Mouse (Mus musculus): ENCODE measurements around the gene Oas3.
A peak's percentile ranks its signal among the peaks of the same experiment; 100 is the strongest.

The Oas3 gene

DNA sequence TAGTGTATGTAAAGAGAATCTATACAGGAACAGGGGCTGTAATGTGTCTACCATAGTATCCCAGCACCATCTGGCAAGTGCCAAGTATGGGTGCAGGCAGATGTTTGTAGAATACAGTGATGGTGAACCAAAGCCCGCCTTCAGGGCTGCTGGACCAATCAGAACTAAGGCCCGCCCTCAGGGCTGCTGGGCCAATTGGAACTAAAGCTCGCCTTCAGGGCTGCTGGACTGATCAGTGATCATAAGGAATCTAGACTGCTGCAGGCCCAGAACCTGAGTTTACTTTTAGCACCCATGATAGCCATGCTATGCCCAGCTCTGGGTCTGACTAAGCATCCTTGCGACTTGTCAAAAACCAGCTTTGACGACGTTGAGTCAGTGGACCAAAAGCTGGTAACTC lies 15.6 kb downstream of the Oas3 start:
- no peak for ATAC-seq (ENCODE audit: insufficient number of reproducible peaks, low FRiP score, low TSS enrichment)

GRCm38 (mm10) chr5:120754215-120754614 lies 23.2 kb downstream of the Oas3 start:
- ATAC-seq (ENCODE audit: insufficient number of reproducible peaks, low FRiP score, low TSS enrichment) = no peak

- ATAC-seq (ENCODE audit: insufficient number of reproducible peaks, low FRiP score, low TSS enrichment) = no peak
These were observed 24.7 kb downstream of the Oas3 start for GRCm38 (mm10) chr5:120752786-120753185.

GRCm38 (mm10) chr5:120751206-120751605 lies 26.3 kb downstream of the Oas3 start:
- no peak for ATAC-seq (ENCODE audit: insufficient number of reproducible peaks, low FRiP score, low TSS enrichment)

DNA sequence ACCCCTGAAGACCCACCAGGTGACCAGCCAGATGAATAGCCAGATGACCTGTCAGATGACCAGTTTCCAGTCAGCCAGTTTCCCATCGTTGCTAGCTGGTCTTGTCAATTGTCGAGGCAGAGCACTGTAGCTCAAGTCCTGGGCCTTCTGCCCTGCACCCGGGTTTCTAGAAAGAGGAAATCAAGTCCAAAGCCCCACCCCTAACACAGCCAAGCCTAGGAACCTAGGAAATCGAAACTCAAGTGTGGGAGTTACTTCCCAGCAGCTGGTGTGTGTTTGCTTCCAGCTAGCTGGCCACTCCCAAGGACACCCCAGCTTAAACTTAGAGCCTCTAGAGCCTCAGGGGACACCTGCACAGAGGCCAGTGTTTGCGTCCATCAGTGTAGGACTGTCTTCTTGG lies 27.8 kb downstream of the Oas3 start, which contains the start of gene Oas2:
Gene Oas2, minus strand, starts transcription at position 166 of the 400 bp plus-strand sequence.
- no peak for ATAC-seq (ENCODE audit: insufficient number of reproducible peaks, low FRiP score, low TSS enrichment)

GRCm38 (mm10) chr5:120746451-120746850 lies 31.0 kb downstream of the Oas3 start:
- no peak for ATAC-seq (ENCODE audit: insufficient number of reproducible peaks, low FRiP score, low TSS enrichment)

- no peak for ATAC-seq (ENCODE audit: insufficient number of reproducible peaks, low FRiP score, low TSS enrichment)
These were observed 35.3 kb downstream of the Oas3 start for GRCm38 (mm10) chr5:120742125-120742524.

- no peak for ATAC-seq (ENCODE audit: insufficient number of reproducible peaks, low FRiP score, low TSS enrichment)
These were observed 43.0 kb downstream of the Oas3 start for GRCm38 (mm10) chr5:120734380-120734990.

DNA sequence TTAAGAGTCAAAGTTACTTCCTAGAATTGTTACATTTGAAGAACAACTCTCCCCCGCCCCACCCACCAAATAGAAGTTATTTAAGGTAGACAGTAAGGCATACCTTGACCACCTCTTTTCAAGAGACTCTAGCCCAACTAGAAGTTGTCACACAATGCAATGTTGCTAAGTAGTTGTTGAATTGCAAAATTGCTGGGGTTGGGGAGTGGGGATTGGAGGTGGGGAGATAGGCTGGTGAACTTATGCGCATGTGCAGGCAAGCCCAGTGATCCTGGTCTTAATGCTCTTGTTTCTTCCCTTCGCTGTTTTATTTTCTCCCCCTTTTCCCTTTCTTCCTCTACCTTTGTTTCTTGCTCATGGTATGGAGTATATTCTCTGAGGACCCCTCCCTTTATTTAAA lies 43.8 kb downstream of the Oas3 start:
- no peak for ATAC-seq (ENCODE audit: insufficient number of reproducible peaks, low FRiP score, low TSS enrichment)

GRCm38 (mm10) chr5:120732740-120733139 lies 44.7 kb downstream of the Oas3 start:
- ATAC-seq (ENCODE audit: insufficient number of reproducible peaks, low FRiP score, low TSS enrichment) = no peak

DNA sequence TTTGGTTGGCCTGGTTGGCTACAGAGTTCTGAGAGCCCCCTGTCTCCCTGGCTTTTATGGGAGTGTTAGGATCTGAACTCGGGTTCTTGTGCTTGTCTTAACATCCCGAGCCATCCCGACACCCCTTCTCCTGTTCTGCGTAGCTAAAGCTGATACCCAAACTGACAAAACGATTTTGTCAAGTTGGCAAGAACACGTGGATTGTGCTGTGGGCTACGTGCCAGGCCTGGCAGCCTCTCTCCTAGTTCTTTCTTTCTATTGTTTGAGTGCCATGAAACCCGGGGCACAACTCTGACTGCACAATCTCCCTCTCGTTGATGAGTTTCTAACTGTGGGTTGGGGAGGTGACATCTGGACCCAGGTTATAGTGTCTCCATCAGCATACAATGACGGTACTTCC lies 48.1 kb downstream of the Oas3 start:
- ATAC-seq (ENCODE audit: insufficient number of reproducible peaks, low FRiP score, low TSS enrichment) = no peak

- ATAC-seq (ENCODE audit: insufficient number of reproducible peaks, low FRiP score, low TSS enrichment) = no peak
These were observed 51.5 kb downstream of the Oas3 start for GRCm38 (mm10) chr5:120725811-120726455.

- no peak for ATAC-seq (ENCODE audit: insufficient number of reproducible peaks, low FRiP score, low TSS enrichment)
These were observed 56.5 kb downstream of the Oas3 start for GRCm38 (mm10) chr5:120721005-120721404.

GRCm38 (mm10) chr5:120718600-120719378 lies 58.7 kb downstream of the Oas3 start:
- no peak for ATAC-seq (ENCODE audit: insufficient number of reproducible peaks, low FRiP score, low TSS enrichment)

- ATAC-seq (ENCODE audit: insufficient number of reproducible peaks, low FRiP score, low TSS enrichment) = no peak
These were observed 60.3 kb downstream of the Oas3 start for GRCm38 (mm10) chr5:120717136-120717535.

- ATAC-seq (ENCODE audit: insufficient number of reproducible peaks, low FRiP score, low TSS enrichment) = no peak
These were observed 63.1 kb downstream of the Oas3 start for GRCm38 (mm10) chr5:120714314-120714713.

GRCm38 (mm10) chr5:120712721-120713120 lies 64.7 kb downstream of the Oas3 start:
- ATAC-seq (ENCODE audit: insufficient number of reproducible peaks, low FRiP score, low TSS enrichment) = no peak

GRCm38 (mm10) chr5:120711827-120712226 lies 65.6 kb downstream of the Oas3 start, which contains the start of gene Dtx1:
TSS of gene Dtx1 (minus strand) at chr5:120711927.
- ATAC-seq (ENCODE audit: insufficient number of reproducible peaks, low FRiP score, low TSS enrichment) = no peak

GRCm38 (mm10) chr5:120711416-120711815 lies 66.0 kb downstream of the Oas3 start:
- peak; percentile 36; the same call in 1 of the 2 replicates for ATAC-seq (ENCODE audit: insufficient number of reproducible peaks, low FRiP score, low TSS enrichment)

DNA sequence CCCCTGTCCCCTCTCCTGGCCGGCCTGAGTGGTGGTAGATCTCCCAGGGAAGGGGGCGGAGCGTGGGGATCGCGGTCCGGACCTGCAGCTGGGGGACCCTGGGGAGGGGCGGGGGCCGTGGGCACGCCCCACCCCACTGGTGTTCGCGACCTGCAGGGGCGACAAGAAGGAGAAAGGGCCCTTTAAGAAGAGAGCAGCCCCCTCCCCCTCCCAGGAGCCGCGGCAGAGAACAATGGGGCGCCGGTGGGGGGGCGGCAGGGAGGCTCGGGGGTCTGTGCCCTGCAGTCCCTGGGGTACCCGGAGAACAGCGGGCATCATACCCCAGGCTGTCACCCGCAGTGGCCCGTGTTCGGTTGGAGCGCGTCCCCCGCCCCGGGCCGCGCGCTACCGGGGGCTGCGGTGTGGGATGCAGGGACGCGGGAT lies 66.6 kb downstream of the Oas3 start:
- no peak; the same call in 1 of the 2 replicates for ATAC-seq (ENCODE audit: insufficient number of reproducible peaks, low FRiP score, low TSS enrichment)

- no peak for ATAC-seq (ENCODE audit: insufficient number of reproducible peaks, low FRiP score, low TSS enrichment)
These were observed 67.2 kb downstream of the Oas3 start for GRCm38 (mm10) chr5:120710161-120710825.
